ENCODE assay signal across 9 mouse cellular contexts in the genomic region with DNA sequence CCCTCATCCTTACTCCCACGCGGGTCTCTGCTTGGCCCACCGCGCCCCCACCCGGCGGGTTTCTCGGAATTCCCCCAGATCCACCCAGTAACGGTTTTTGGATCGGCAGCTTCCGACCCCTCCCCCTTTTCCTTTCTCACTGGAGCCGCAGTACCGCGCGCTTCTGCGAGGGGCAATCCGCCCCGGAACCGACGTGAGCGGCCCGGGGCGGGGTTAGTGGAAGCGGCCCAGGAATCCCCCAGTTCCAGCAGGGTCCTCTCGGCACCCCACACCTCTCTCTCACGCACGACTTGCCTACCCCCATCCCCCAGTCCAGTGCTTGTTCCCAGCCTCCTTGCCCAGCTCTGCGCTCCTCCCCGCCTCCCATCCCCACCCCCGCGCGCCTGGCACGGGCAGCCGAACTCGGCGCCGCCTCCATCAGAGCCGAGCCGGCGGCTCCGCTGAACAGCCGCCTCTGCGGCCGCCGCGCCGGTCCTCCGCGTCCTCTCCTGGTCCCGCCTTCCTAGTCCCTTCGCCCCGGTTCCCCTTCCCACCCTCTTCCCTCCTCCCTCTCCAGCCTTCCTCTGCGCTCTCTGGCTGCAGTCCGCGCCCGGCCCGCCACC. TPM values are rescaled to one million over a fixed set of nuclear protein-coding genes. Genes with fewer than 3 reads are reported as not detected.
A peak's percentile ranks its signal among the peaks of the same experiment; 100 is the strongest.
DNase-seq lines count a peak whose midpoint lies in the region; ATAC-seq and TF ChIP-seq lines count a peak whose summit lies in the region.
"Had no signal": no experiment of that assay in that cellular context is flagged by ENCODE, and none has a peak within 500 bp of the region (broad histone marks: within the 10 kb centered on the region; RNA-seq: fewer than 3 reads in every experiment).

Gene March11, plus strand, starts transcription at position 420 of the 602 bp plus-strand sequence.

- H3K9ac ChIP-seq in kidney, postnatal 0 days (ENCODE audit: low read depth, low read length), result no peak within 1 kb of the TSS
- peak within 1 kb of the TSS; percentile 76 for H3K9ac ChIP-seq in forebrain, embryonic 13.5 days
- no peak within 1 kb of the TSS for H3K9ac ChIP-seq in intestine, embryonic 14.5 days (ENCODE audit: low read length)
- H3K9ac ChIP-seq in limb, embryonic 13.5 days, result no peak within 1 kb of the TSS

- H3K4me2 ChIP-seq in kidney, postnatal 0 days (ENCODE audit: low read length), result peak within 1 kb of the TSS; percentile 86
- peak within 1 kb of the TSS; percentile 88 for H3K4me2 ChIP-seq in forebrain, embryonic 13.5 days
- peak within 1 kb of the TSS; percentile 91 for H3K4me2 ChIP-seq in intestine, embryonic 14.5 days (ENCODE audit: low read length)
- peak within 1 kb of the TSS; percentile 97 for H3K4me2 ChIP-seq in limb, embryonic 13.5 days (replicated peaks)

- peaks cover 12% of the 10 kb centered on the region; the same call in 1 of the 2 replicates for H3K27me3 ChIP-seq in kidney, postnatal 0 days (ENCODE audit: insufficient read depth, low read length)
- peaks cover 10% of the 10 kb centered on the region; the same call in 1 of the 2 replicates for H3K27me3 ChIP-seq in forebrain, embryonic 13.5 days
- H3K27me3 ChIP-seq in intestine, embryonic 14.5 days (replicated peaks; ENCODE audit: control insufficient read depth, insufficient read depth, low read length), result peaks cover 30% of the 10 kb centered on the region
- peaks cover 46% of the 10 kb centered on the region for H3K27me3 ChIP-seq in limb, embryonic 13.5 days

- WGBS in kidney, postnatal 0 days, result 1% methylated on average over 46 of the region's 56 CpGs
- under 1% methylated on average over 52 of the region's 56 CpGs for WGBS in forebrain, embryonic 13.5 days
- WGBS in intestine, embryonic 14.5 days, result under 1% methylated on average over 54 of the region's 56 CpGs
- under 1% methylated on average over 54 of the region's 56 CpGs for WGBS in limb, embryonic 13.5 days

- H3K4me1 ChIP-seq in kidney, postnatal 0 days (replicated peaks; ENCODE audit: insufficient read depth, low read length), result 0 out of 2 replicates have a peak, but pooled peaks cover 3% of the 10 kb centered on the region
- H3K4me1 ChIP-seq in forebrain, embryonic 13.5 days, result 0 out of 2 replicates have a peak, but pooled peaks cover 8% of the 10 kb centered on the region
- no peaks in the 10 kb centered on the region for H3K4me1 ChIP-seq in intestine, embryonic 14.5 days (replicated peaks; ENCODE audit: control insufficient read depth, insufficient read depth, low read length)
- H3K4me1 ChIP-seq in limb, embryonic 13.5 days, result peaks cover 14% of the 10 kb centered on the region

- no peaks in the 10 kb centered on the region for H3K9me3 ChIP-seq in kidney, postnatal 0 days (replicated peaks; ENCODE audit: low read length)
- no peaks in the 10 kb centered on the region for H3K9me3 ChIP-seq in forebrain, embryonic 13.5 days (replicated peaks)
- H3K9me3 ChIP-seq in intestine, embryonic 14.5 days (ENCODE audit: control insufficient read depth, low read length), result no peaks in the 10 kb centered on the region
- H3K9me3 ChIP-seq in limb, embryonic 13.5 days, result no peaks in the 10 kb centered on the region

- peak; percentile 75 for ATAC-seq in kidney, postnatal 0 days (replicated peaks; ENCODE audit: low FRiP score, low read depth)
- ATAC-seq in cerebellum, adult (ENCODE audit: insufficient number of reproducible peaks, low FRiP score, low TSS enrichment), result peak; percentile 84
- peak; percentile 97 for ATAC-seq in forebrain, embryonic 13.5 days
- ATAC-seq in intestine, embryonic 14.5 days (replicated peaks; ENCODE audit: low FRiP score, low TSS enrichment, low read depth), result peak; percentile 66
- ATAC-seq in limb, embryonic 13.5 days (ENCODE audit: low FRiP score, low read depth), result peak; percentile 83

- H3K36me3 ChIP-seq in kidney, postnatal 0 days (ENCODE audit: insufficient read depth, low read length), result no peaks in the 10 kb centered on the region
- H3K36me3 ChIP-seq in forebrain, embryonic 13.5 days (ENCODE audit: poor library complexity, severe bottlenecking), result no peaks in the 10 kb centered on the region
- no peaks in the 10 kb centered on the region for H3K36me3 ChIP-seq in intestine, embryonic 14.5 days (ENCODE audit: control insufficient read depth, insufficient read depth, low read length)
- H3K36me3 ChIP-seq in limb, embryonic 13.5 days, result no peaks in the 10 kb centered on the region

- DNase-seq in kidney, postnatal 0 days (ENCODE audit: low spot score), result peak; percentile 14
- DNase-seq in kidney, adult 18-20 months, result no peak
- peak; percentile 67 for DNase-seq in intestine, embryonic 14.5 days (ENCODE audit: low spot score)
- DNase-seq in ovary, postnatal 36 days (ENCODE audit: low spot score), result peak; percentile 15
- DNase-seq in gastrocnemius, postnatal 36 days, result no peak

- no peak within 1 kb of the TSS for H3K27ac ChIP-seq in kidney, postnatal 0 days
- peak within 1 kb of the TSS; percentile 86 for H3K27ac ChIP-seq in forebrain, embryonic 13.5 days
- H3K27ac ChIP-seq in intestine, embryonic 14.5 days (ENCODE audit: low read depth), result no peak within 1 kb of the TSS
- no peak within 1 kb of the TSS for H3K27ac ChIP-seq in limb, embryonic 13.5 days

- intact Hi-C loops in gastrocnemius, postnatal 36 days (cut with DNase I), result no loop called here

- peak within 1 kb of the TSS; percentile 47 for H3K4me3 ChIP-seq in kidney, postnatal 0 days (replicated peaks; ENCODE audit: low read depth, low read length)
- H3K4me3 ChIP-seq in forebrain, embryonic 13.5 days, result peak within 1 kb of the TSS; percentile 68
- peak within 1 kb of the TSS; percentile 54 for H3K4me3 ChIP-seq in intestine, embryonic 14.5 days (ENCODE audit: low read depth, low read length)
- H3K4me3 ChIP-seq in limb, embryonic 13.5 days, result peak within 1 kb of the TSS; percentile 57

- TF ChIP-seq CTCF in kidney, postnatal 0 days (IDR thresholded peaks at IDR 0.05; ENCODE audit: low read depth), result no peak

RNA-seq across cellular contexts. Expression of gene March11, which starts in this region (rescaled TPM):
- 0.37 TPM in 1 of 2 replicates, not detected in the other for polyA plus RNA-seq in kidney, postnatal 0 days (2015; fragmentation: Nextera tagmentation; extraction: Ambion mirVana)
- 2.3 and 3.1 TPM in 2 replicates for polyA plus RNA-seq in forebrain, embryonic 13.5 days (2015; fragmentation: Nextera tagmentation; extraction: Ambion mirVana)
- polyA plus RNA-seq in intestine, embryonic 14.5 days (2014; fragmentation: Nextera tagmentation; extraction: Ambion mirVana), result 0.45 and 0.66 TPM in 2 replicates
- polyA plus RNA-seq in limb, embryonic 13.5 days (2015; fragmentation: Nextera tagmentation; extraction: Ambion mirVana), result 0.50 and 1.0 TPM in 2 replicates
- total RNA-seq in gastrocnemius, postnatal 36 days (2021), result not detected
- total RNA-seq: neutrophil, adult 5-6 weeks had no signal

Comparison
In these comparisons a context has a peak if more than half of its experiments do, and no peak if none do; other contexts are left out.
1. Peak in DNase-seq, ATAC-seq, H3K4me3 ChIP-seq and H3K4me2 ChIP-seq in kidney, postnatal 0 days; RNA of the gene not detected or under 1 TPM.
2. Peak in DNase-seq, ATAC-seq, H3K4me3 ChIP-seq and H3K4me2 ChIP-seq in intestine, embryonic 14.5 days; RNA of the gene not detected or under 1 TPM.